Mouse (Mus musculus) heart, embryonic 12.5 days (tissue): ENCODE measurements around the gene Blcap. TPM values are rescaled to one million over a fixed set of nuclear protein-coding genes. Genes with fewer than 3 reads are reported as not detected.
"Not testable (repeated sequence)": the region's sequence is repeated elsewhere in the genome, so short reads cannot be mapped to it uniquely, and the experiment has no call there.

Experiments used
- ATAC-seq: fragments of 200-750 bp; cut with Nextera tagmentation; 2 replicates; pipeline ENCODE4 v1.8.0; 2017; ENCODE audit warnings: moderate TSS enrichment, moderate library complexity; ENCODE audit not compliant: insufficient number of reproducible peaks, low FRiP score
- H3K27ac ChIP-seq: fragments of 300-500 bp; sonication (generic); 2 replicates; pipeline ENCODE4 v1.5.1; 2016; ENCODE audit warnings: mild to moderate bottlenecking, moderate library complexity; ENCODE audit not compliant: poor library complexity, severe bottlenecking
- H3K27me3 ChIP-seq: fragments of 300-500 bp; sonication (generic); replicated peaks from 2 replicates; pipeline ENCODE4 v1.6.1; 2016; ENCODE audit warnings: mild to moderate bottlenecking, moderate library complexity
- H3K36me3 ChIP-seq: fragments of 300-500 bp; sonication (generic); 2 replicates; pipeline ENCODE4 v1.6.1; 2016; ENCODE audit warnings: mild to moderate bottlenecking, moderate library complexity
- H3K4me1 ChIP-seq: fragments of 300-500 bp; sonication (generic); replicated peaks from 2 replicates; pipeline ENCODE4 v1.6.1; 2016; ENCODE audit warnings: mild to moderate bottlenecking
- H3K4me2 ChIP-seq: fragments of 300-500 bp; sonication (generic); 2 replicates; pipeline ENCODE4 v1.6.1; 2016; ENCODE audit warnings: mild to moderate bottlenecking, moderate library complexity
- H3K4me3 ChIP-seq: fragments of 300-500 bp; sonication (generic); 2 replicates; pipeline ENCODE4 v1.5.1; 2016; ENCODE audit warnings: mild to moderate bottlenecking
- H3K9ac ChIP-seq: fragments of 300-500 bp; sonication (generic); 2 replicates; pipeline ENCODE4 v1.6.1; 2016; ENCODE audit warnings: mild to moderate bottlenecking, moderate library complexity
- H3K9me3 ChIP-seq: fragments of 300-500 bp; sonication (generic); replicated peaks from 2 replicates; pipeline ENCODE4 v1.6.1; 2016; ENCODE audit warnings: mild to moderate bottlenecking, moderate library complexity
- WGBS: fragments of 180-500 bp; shearing (Covaris S2); methylation state at CpG from one replicate; pipeline ENCODE4 v1.1.7; 2016; 5-methylcytosine and 5-hydroxymethylcytosine counted together
- polyA plus RNA-seq: library from polyadenylated mRNA; unstranded; fragments of >200 nt; fragmentation: Nextera tagmentation; extraction: Ambion mirVana; gene quantifications from 2 replicates; pipeline ENCODE4 v1.2.1, GENCODE M21; 2016

Blcap gene
- 35.9 and 37.0 TPM in 2 replicates for polyA plus RNA-seq

- Histone ChIP-seq H3K9ac (no peak within 1 kb of the TSS), H3K4me3 (no peak within 1 kb of the TSS), H3K4me2 (no peak within 1 kb of the TSS), H3K36me3 (no peaks in the 10 kb centered on the region), H3K9me3 (no peaks in the 10 kb centered on the region), H3K4me1 (peaks cover 10% of the 10 kb centered on the region), H3K27me3 (no peaks in the 10 kb centered on the region), H3K27ac (no peak within 1 kb of the TSS)
- ATAC-seq: no peak
- WGBS: 5% methylated on average over 6 of the region's 6 CpGs
Observed at GRCm38 (mm10) chr2:157571224-157571832, at the start of gene Blcap. TSS of gene Blcap (minus strand) at chr2:157571274.

GRCm38 (mm10) chr2:157618393-157618792, 47.3 kb upstream of the Blcap start:
- H3K4me1 ChIP-seq: peaks cover 5% of the 10 kb centered on the region; the same call in 1 of the 2 replicates
- H3K4me2 ChIP-seq: no peak overlapping the region
- peaks cover 16% of the 10 kb centered on the region for H3K27me3 ChIP-seq
- H3K36me3 ChIP-seq: no peaks in the 10 kb centered on the region
- no peak overlapping the region for H3K4me3 ChIP-seq
- 79% methylated on average over 4 of the region's 4 CpGs for WGBS
- H3K9me3 ChIP-seq: no peaks in the 10 kb centered on the region
- H3K27ac ChIP-seq: no peak overlapping the region
- ATAC-seq: no peak
- no peak overlapping the region for H3K9ac ChIP-seq

GRCm38 (mm10) chr2:157613997-157614396, 42.9 kb upstream of the Blcap start:
- no peak for ATAC-seq
- Histone ChIP-seq H3K27ac (no peak overlapping the region), H3K36me3 (no peaks in the 10 kb centered on the region), H3K4me1 (peaks cover 5% of the 10 kb centered on the region; the same call in 1 of the 2 replicates), H3K9me3 (no peaks in the 10 kb centered on the region), H3K9ac (no peak overlapping the region), H3K4me2 (no peak overlapping the region), H3K27me3 (peaks cover 44% of the 10 kb centered on the region), H3K4me3 (no peak overlapping the region)
- WGBS: 13% methylated on average over 11 of the region's 11 CpGs

- WGBS: 73% methylated on average over 3 of the region's 3 CpGs
- no peak for ATAC-seq
- no peak overlapping the region for H3K4me2 ChIP-seq
Observed at GRCm38 (mm10) chr2:157611735-157612134, 40.7 kb upstream of the Blcap start.

GRCm38 (mm10) chr2:157607542-157608236, 36.6 kb upstream of the Blcap start:
- Histone ChIP-seq H3K27ac (no peak overlapping the region), H3K4me1 (no peaks in the 10 kb centered on the region), H3K4me2 (no peak overlapping the region), H3K9ac (no peak overlapping the region), H3K27me3 (peaks cover 53% of the 10 kb centered on the region), H3K36me3 (no peaks in the 10 kb centered on the region), H3K9me3 (no peaks in the 10 kb centered on the region), H3K4me3 (no peak overlapping the region)
- WGBS: 55% methylated on average over 9 of the region's 9 CpGs
- no peak for ATAC-seq

More at GRCm38 (mm10) chr2:157611735-157612134, 40.7 kb upstream of the Blcap start:
- Histone ChIP-seq H3K9me3 (no peaks in the 10 kb centered on the region), H3K36me3 (no peaks in the 10 kb centered on the region), H3K9ac (no peak overlapping the region), H3K4me1 (peaks cover 5% of the 10 kb centered on the region; the same call in 1 of the 2 replicates), H3K27me3 (peaks cover 46% of the 10 kb centered on the region), H3K4me3 (no peak overlapping the region), H3K27ac (no peak overlapping the region)

GRCm38 (mm10) chr2:157605025-157605675, 34.1 kb upstream of the Blcap start:
- Histone ChIP-seq H3K4me1 (peaks cover 17% of the 10 kb centered on the region), H3K27ac (no peak overlapping the region), H3K4me3 (no peak overlapping the region), H3K27me3 (peaks cover 30% of the 10 kb centered on the region), H3K9ac (no peak overlapping the region), H3K9me3 (no peaks in the 10 kb centered on the region), H3K4me2 (no peak overlapping the region), H3K36me3 (no peaks in the 10 kb centered on the region)
- no peak for ATAC-seq
- WGBS: 5% methylated on average over 18 of the region's 18 CpGs

GRCm38 (mm10) chr2:157601435-157601839, 30.4 kb upstream of the Blcap start:
- peaks cover 25% of the 10 kb centered on the region for H3K27me3 ChIP-seq
- no peak overlapping the region for H3K27ac ChIP-seq
- WGBS: 19% methylated on average over 6 of the region's 6 CpGs
- H3K36me3 ChIP-seq: no peaks in the 10 kb centered on the region
- H3K9me3 ChIP-seq: no peaks in the 10 kb centered on the region
- peaks cover 17% of the 10 kb centered on the region for H3K4me1 ChIP-seq
- H3K9ac ChIP-seq: no peak overlapping the region
- H3K4me2 ChIP-seq: no peak overlapping the region
- H3K4me3 ChIP-seq: no peak overlapping the region
- ATAC-seq: peak; percentile 80

- 55% methylated on average over 22 of the region's 22 CpGs for WGBS
- peak overlapping the region; percentile 17 for H3K4me2 ChIP-seq
Observed at GRCm38 (mm10) chr2:157596876-157597566, 25.9 kb upstream of the Blcap start.

GRCm38 (mm10) chr2:157585351-157585750, 14.3 kb upstream of the Blcap start:
- not testable (repeated sequence) for H3K4me1 ChIP-seq, ATAC-seq
- WGBS: 27% methylated on average over 7 of the region's 7 CpGs

More at GRCm38 (mm10) chr2:157596876-157597566, 25.9 kb upstream of the Blcap start:
- Histone ChIP-seq H3K9ac (no peak overlapping the region), H3K4me3 (peak overlapping the region; percentile 12; the same call in 1 of the 2 replicates), H3K27me3 (0 out of 2 replicates have a peak, but pooled peaks cover 2% of the 10 kb centered on the region), H3K9me3 (no peaks in the 10 kb centered on the region), H3K27ac (no peak overlapping the region), H3K4me1 (peaks cover 14% of the 10 kb centered on the region), H3K36me3 (no peaks in the 10 kb centered on the region)
- no peak for ATAC-seq

GRCm38 (mm10) chr2:157572786-157573185, 1.7 kb upstream of the Blcap start:
- WGBS: 53% methylated on average over 2 of the region's 2 CpGs
- no peaks in the 10 kb centered on the region for H3K27me3 ChIP-seq
- no peak overlapping the region for H3K4me2 ChIP-seq
- H3K9ac ChIP-seq: no peak overlapping the region
- H3K27ac ChIP-seq: no peak overlapping the region
- ATAC-seq: no peak
- no peaks in the 10 kb centered on the region for H3K9me3 ChIP-seq
- H3K36me3 ChIP-seq: no peaks in the 10 kb centered on the region
- H3K4me3 ChIP-seq: no peak overlapping the region
- H3K4me1 ChIP-seq: no peaks in the 10 kb centered on the region

More at GRCm38 (mm10) chr2:157585351-157585750, 14.3 kb upstream of the Blcap start:
- not testable (repeated sequence) for H3K27ac ChIP-seq, H3K9ac ChIP-seq, H3K9me3 ChIP-seq, H3K36me3 ChIP-seq, H3K4me3 ChIP-seq, H3K27me3 ChIP-seq, H3K4me2 ChIP-seq
